Mouse (Mus musculus) liver, postnatal 0 days (tissue): ENCODE data around the gene Aacs. TPM values are rescaled to one million over a fixed set of nuclear protein-coding genes. Genes with fewer than 3 reads are reported as not detected.
A peak's percentile ranks its signal among the peaks of the same experiment; 100 is the strongest.
"Not testable (repeated sequence)": the region's sequence is repeated elsewhere in the genome, so short reads cannot be mapped to it uniquely, and the experiment has no call there.

Source experiments
- ATAC-seq: fragments of 200-750 bp; cut with Nextera tagmentation; 2 replicates; pipeline ENCODE4 v1.8.0; 2017; ENCODE audit warnings: mild to moderate bottlenecking, moderate library complexity
- DNase-seq: peaks from one replicate; pipeline ENCODE4 v3.0.0-alpha.2; 2016
- H3K27ac ChIP-seq: fragments of 300-500 bp; sonication (generic); 2 replicates; pipeline ENCODE4 v1.5.1; 2014; ENCODE audit warnings: antibody characterized with exemption, moderate library complexity, mild to moderate bottlenecking, low read depth
- H3K27me3 ChIP-seq: fragments of 300-500 bp; sonication (generic); 2 replicates; pipeline ENCODE4 v1.6.1; 2014; ENCODE audit warnings: low read length, control low read depth, mixed read lengths; ENCODE audit not compliant: insufficient read depth
- H3K36me3 ChIP-seq: fragments of 300-500 bp; sonication (generic); replicated peaks from 2 replicates; pipeline ENCODE4 v1.6.1; 2014; ENCODE audit warnings: mild to moderate bottlenecking, control low read depth, low read length, moderate library complexity, mixed read lengths; ENCODE audit not compliant: insufficient read depth
- H3K4me1 ChIP-seq: fragments of 300-500 bp; sonication (generic); 2 replicates; pipeline ENCODE4 v1.6.1; 2014; ENCODE audit warnings: antibody characterized with exemption, mild to moderate bottlenecking, control low read depth; ENCODE audit not compliant: insufficient read depth
- H3K4me2 ChIP-seq: fragments of 300-500 bp; sonication (generic); 2 replicates; pipeline ENCODE4 v1.6.1; 2014; ENCODE audit warnings: low read depth, mild to moderate bottlenecking, low read length, moderate library complexity, mixed read lengths
- H3K4me3 ChIP-seq: fragments of 300-500 bp; sonication (generic); 2 replicates; pipeline ENCODE4 v1.5.1; 2014; ENCODE audit warnings: low read depth, low read length
- H3K9ac ChIP-seq: fragments of 300-500 bp; sonication (generic); replicated peaks from 2 replicates; pipeline ENCODE4 v1.6.1; 2014; ENCODE audit warnings: mild to moderate bottlenecking, moderate library complexity
- H3K9me3 ChIP-seq: fragments of 300-500 bp; sonication (generic); 2 replicates; pipeline ENCODE4 v1.6.1; 2016; ENCODE audit warnings: mild to moderate bottlenecking, control low read depth, low read length, mixed read lengths
- CTCF ChIP-seq: sonication (generic); IDR thresholded peaks from 2 replicates; pipeline ENCODE4 v1.5.1; 2016; ENCODE audit warnings: antibody characterized with exemption, low read depth
- EP300 ChIP-seq: IDR thresholded peaks from 2 replicates; pipeline ENCODE4 v1.6.1; 2016; ENCODE audit warnings: antibody characterized with exemption, low read depth, mild to moderate bottlenecking
- WGBS: fragments of 180-500 bp; shearing (Covaris S2); extraction: QIAGEN DNeasy Blood & Tissue Kit; methylation state at CpG from one replicate; pipeline ENCODE4 v1.1.7; 2014; ENCODE audit not compliant: insufficient replicate concordance; 5-methylcytosine and 5-hydroxymethylcytosine counted together
- polyA plus RNA-seq: library from polyadenylated mRNA; unstranded; fragments of >200 nt; fragmentation: Nextera tagmentation; extraction: Ambion mirVana; gene quantifications from 2 replicates; pipeline ENCODE4 v1.2.1, GENCODE M21; 2015

Gene Aacs
- 3.8 and 4.6 TPM in 2 replicates for polyA plus RNA-seq

DNA sequence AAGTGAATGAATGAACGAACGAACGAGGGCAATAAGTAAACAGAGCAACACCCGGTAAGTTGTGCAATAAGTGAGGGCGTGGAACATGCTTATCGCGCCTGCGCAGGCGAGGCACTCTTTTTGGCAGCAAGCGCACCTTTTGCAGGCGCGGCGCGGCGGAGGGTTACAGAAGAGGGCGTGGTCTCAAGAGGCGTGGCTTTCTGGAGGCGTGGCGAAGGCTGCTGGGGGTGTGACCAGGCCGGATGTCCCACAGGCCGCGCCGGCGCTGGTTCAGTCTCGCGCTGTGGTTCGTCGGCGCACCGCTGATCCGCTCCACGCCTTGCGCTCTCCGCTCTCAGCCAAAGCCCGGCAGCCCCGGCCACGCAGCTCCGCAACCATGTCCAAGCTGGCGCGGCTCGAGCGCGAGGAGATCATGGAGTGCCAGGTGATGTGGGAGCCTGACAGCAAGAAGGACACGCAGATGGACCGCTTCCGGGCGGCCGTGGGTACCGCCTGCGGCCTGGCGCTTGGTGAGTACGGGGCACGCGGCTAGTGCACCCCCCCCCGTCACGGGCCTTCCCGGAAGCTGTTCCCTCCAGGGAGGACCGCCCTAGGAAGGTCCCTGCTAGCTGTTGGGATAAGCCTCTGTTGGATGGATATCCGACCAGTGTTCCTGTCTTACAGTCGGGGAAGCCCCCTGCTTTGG is at the start of gene Aacs:
Aacs (plus strand) TSS at position 214 of the 685 bp plus-strand sequence.
- no peaks in the 10 kb centered on the region for H3K9me3 ChIP-seq
- WGBS, result under 1% methylated on average over 60 of the region's 60 CpGs
- H3K4me1 ChIP-seq, result peaks cover 29% of the 10 kb centered on the region
- peak; percentile 99 for DNase-seq
- peak within 1 kb of the TSS; percentile 88 for H3K27ac ChIP-seq
- no peaks in the 10 kb centered on the region for H3K27me3 ChIP-seq
- peak within 1 kb of the TSS; percentile 85 for H3K4me3 ChIP-seq
- peak within 1 kb of the TSS; percentile 81 for H3K9ac ChIP-seq
- peak; percentile 79; the same call in 1 of the 2 replicates for TF ChIP-seq EP300
- TF ChIP-seq CTCF, result no peak
- peak within 1 kb of the TSS; percentile 99 for H3K4me2 ChIP-seq
- H3K36me3 ChIP-seq, result no peaks in the 10 kb centered on the region
- ATAC-seq, result peak; percentile 95

DNA sequence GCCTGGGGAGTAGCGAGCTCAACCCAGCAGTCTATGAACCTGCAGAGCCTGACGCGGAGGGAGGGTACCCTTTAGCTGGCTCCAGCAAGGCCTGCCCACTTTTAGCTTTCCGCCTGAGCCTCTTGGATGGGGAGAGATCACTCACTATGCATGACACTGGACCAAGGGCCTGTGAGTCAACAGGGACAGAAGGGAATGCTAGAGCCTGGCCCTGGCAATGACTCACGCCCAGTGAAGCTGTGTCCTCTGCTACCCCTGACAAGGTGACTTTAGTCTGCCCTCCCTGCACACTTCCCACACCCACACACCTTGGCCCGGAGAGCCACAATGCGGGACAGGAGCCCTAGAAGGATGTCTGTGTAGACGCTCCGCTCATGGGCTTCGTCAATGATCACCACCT is 49.3 kb upstream of the Aacs start:
- Histone ChIP-seq H3K9ac (no peak overlapping the region), H3K27me3 (no peaks in the 10 kb centered on the region), H3K4me3 (no peak overlapping the region), H3K4me2 (no peak overlapping the region), H3K9me3 (no peaks in the 10 kb centered on the region), H3K27ac (no peak overlapping the region), H3K4me1 (0 out of 2 replicates have a peak, but pooled peaks cover under 1% of the 10 kb centered on the region), H3K36me3 (peaks cover 86% of the 10 kb centered on the region)
- TF ChIP-seq EP300, result no peak
- no peak for TF ChIP-seq CTCF
- 84% methylated on average over 10 of the region's 10 CpGs for WGBS
- ATAC-seq, result no peak
- no peak for DNase-seq

DNA sequence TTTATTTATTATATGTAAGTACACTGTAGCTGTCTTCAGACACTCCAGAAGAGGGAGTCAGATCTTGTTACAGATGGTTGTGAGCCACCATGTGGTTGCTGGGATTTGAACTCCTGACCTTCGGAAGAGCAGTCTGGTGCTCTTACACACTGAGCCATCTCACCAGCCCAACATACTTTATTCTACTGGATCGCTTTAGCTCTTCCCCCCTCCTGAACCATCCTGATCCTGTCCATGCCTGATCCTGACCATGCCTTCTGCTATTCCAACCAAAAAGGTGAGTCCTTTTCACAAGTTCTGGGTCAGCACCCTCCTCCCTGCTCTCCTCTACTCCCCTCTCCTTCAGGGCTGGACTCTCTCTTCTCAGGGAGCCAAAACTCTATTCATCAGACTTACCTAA is 43.3 kb upstream of the Aacs start:
- peaks cover 17% of the 10 kb centered on the region for H3K4me1 ChIP-seq
- WGBS, result 95% methylated on average over 2 of the region's 2 CpGs

DNA sequence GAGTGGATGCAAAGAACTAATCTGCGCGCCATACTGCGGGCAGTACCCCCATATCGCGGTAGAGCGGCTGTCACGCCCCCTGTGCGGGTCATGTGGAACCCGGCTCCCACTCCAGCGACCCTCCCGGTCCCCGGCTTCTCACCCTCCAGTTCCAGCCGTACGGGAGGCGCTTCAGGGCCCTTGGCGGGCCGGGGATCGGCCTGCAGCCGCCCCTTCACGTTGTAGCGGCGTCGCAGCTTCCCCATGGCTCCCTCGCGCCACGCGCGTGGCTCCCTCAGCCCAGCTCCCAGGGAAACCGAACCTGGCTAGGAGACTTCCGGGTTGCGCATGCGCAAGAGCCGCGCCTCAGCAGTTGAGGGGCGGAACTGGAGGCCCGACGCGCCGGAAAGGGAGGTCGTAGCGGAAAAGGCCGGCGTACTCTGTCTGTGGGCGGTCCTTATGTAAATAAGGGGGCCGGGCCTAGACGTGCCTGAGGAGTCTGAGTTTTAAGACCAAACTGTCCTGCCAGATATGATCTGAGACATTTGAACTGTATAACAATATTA is 41.7 kb upstream of the Aacs start, which contains the start of gene Dhx37:
Dhx37 (minus strand) TSS at position 329 of the 545 bp plus-strand sequence.
- peak; percentile 96 for DNase-seq
- Histone ChIP-seq H3K9ac (peak within 1 kb of the TSS; percentile 97), H3K4me2 (peak within 1 kb of the TSS; percentile 100), H3K36me3 (peaks cover 24% of the 10 kb centered on the region), H3K9me3 (no peaks in the 10 kb centered on the region), H3K4me3 (peak within 1 kb of the TSS; percentile 92), H3K27me3 (no peaks in the 10 kb centered on the region), H3K4me1 (peaks cover 17% of the 10 kb centered on the region), H3K27ac (peak within 1 kb of the TSS; percentile 84)
- TF ChIP-seq EP300 (no peak), CTCF (no peak)
- peak; percentile 95 for ATAC-seq
- under 1% methylated on average over 46 of the region's 46 CpGs for WGBS

More for the DNA sequence above, 43.3 kb upstream of the Aacs start:
- not testable (repeated sequence) for ATAC-seq, H3K27ac ChIP-seq, DNase-seq, H3K27me3 ChIP-seq, H3K4me3 ChIP-seq, H3K9me3 ChIP-seq, H3K4me2 ChIP-seq
- Histone ChIP-seq H3K36me3 (peaks cover 35% of the 10 kb centered on the region), H3K9ac (0 out of 2 replicates have a peak overlapping the region, but pooled peaks have one; percentile 30)

DNA sequence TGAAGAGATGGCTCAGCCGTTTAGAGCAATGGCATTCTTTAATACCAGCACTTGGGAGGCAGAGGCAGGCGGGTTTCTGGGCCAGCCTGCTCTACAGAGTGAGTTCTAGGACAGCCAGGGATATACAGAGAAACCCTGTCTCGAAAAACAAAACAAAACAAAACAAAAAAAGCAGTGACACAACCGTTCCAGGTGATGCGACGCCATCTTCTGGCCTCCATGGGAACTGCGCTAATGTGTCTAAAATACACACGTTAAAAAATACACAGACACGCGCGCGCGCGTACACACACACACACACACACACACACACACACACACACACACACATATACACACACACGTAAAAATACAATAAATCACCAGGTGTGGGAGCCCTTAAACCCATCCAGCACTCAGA is 41.3 kb upstream of the Aacs start:
- peak; percentile 52 for TF ChIP-seq CTCF
- not testable (repeated sequence) for H3K9me3 ChIP-seq, H3K27me3 ChIP-seq, H3K9ac ChIP-seq
- Histone ChIP-seq H3K4me3 (peak overlapping the region; percentile 92; the same call in 1 of the 2 replicates), H3K27ac (peak overlapping the region; percentile 49; the same call in 1 of the 2 replicates), H3K4me1 (peaks cover 17% of the 10 kb centered on the region), H3K4me2 (peak overlapping the region; percentile 100), H3K36me3 (peaks cover 19% of the 10 kb centered on the region)
- ATAC-seq, result peak; percentile 20
- WGBS, result 42% methylated on average over 12 of the region's 15 CpGs
- DNase-seq, result peak; percentile 51

DNA sequence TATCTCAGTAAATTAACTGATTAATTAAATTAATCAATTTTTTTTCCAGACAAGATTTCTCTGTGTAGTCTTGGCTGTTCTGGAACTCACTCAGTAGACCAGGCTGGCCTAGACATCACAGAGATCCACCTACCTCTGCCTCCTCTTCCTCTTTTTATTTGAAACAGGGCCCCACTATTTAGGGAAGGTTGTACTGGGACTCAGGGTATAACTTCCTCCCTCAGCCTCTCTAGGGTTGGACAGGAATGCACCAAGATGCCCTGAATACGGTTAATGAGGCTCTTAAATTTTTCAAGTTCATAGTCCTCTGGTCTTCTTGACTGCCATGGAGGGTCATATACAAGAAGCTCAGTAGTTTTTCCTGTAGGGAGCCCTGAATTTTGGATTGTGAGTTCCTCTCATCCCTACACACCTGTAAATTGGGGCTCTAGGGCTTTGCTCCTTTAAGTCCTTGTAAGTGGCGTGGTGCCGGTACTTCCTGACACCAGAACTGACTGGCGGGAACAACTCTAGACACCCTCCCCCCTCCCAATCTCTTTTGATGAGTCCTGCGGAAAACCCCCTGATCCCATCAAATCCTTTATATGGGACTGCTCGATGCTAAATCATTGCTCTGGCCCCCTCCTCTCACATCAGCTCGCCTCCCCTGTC is 34.9 kb upstream of the Aacs start:
- peaks cover 26% of the 10 kb centered on the region for H3K4me1 ChIP-seq
- peak overlapping the region; percentile 97 for H3K4me3 ChIP-seq
- H3K36me3 ChIP-seq, result no peaks in the 10 kb centered on the region
- H3K4me2 ChIP-seq, result peak overlapping the region; percentile 96
- H3K9me3 ChIP-seq, result no peaks in the 10 kb centered on the region
- H3K9ac ChIP-seq, result peak overlapping the region; percentile 91
- H3K27me3 ChIP-seq, result no peaks in the 10 kb centered on the region
- TF ChIP-seq CTCF (no peak), EP300 (no peak)
- H3K27ac ChIP-seq, result peak overlapping the region; percentile 83
- DNase-seq (no peak), ATAC-seq (0 out of 2 replicates have a peak, but pooled peaks have one; percentile 4)
- 3% methylated on average over 7 of the region's 7 CpGs for WGBS
